Mouse (Mus musculus) bone marrow, adult 2 months (tissue): ENCODE data around the gene Syt9.

Experiments used
- CTCF ChIP-seq: fragments of 200-500 bp; IDR thresholded peaks from 2 replicates; pipeline ENCODE4 v1.5.1; 2011; ENCODE audit warnings: low read length, control low read depth; ENCODE audit not compliant: control insufficient read depth, insufficient read depth
- POLR2A ChIP-seq: fragments of 200-500 bp; IDR thresholded peaks from 2 replicates; pipeline ENCODE4 v1.6.1; 2011; ENCODE audit warnings: low read depth, mild to moderate bottlenecking, control low read depth, low read length, borderline replicate concordance; ENCODE audit not compliant: control insufficient read depth

GRCm38 (mm10) chr7:107507920-107508319, 137.4 kb downstream of the Syt9 start:
- TF ChIP-seq CTCF (no peak), POLR2A (no peak)
